Mouse (Mus musculus) cerebellum, postnatal 4 days (tissue): ENCODE results near the gene Kcnk10.

Source experiments
- DNase-seq, 2 experiments: peaks; one replicate each; pipeline ENCODE4 v3.0.0; 2022; ENCODE audit warnings: low spot score in 2 of 2, mixed read lengths in 1 of 2

Gene Kcnk10

DNA sequence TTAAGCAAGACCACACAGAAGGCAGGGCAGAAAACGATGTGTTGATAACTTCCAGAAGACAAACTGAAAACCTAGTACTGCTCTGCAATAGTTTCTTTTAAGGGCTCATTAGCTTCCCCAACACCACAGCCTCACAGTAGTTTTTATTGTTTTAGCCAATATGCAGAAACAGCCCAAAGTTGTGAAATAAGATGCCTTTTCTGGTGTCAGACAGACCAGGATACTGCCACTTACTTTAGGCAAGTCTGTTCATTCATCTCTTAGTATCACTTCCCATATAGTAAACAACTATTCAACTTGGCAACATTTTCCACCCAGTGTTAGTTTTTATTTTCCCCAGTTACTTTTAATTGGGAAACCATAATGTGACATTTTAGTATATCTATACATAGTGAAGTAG is 171.5 kb downstream of the Kcnk10 start:
- DNase-seq = no peak

DNA sequence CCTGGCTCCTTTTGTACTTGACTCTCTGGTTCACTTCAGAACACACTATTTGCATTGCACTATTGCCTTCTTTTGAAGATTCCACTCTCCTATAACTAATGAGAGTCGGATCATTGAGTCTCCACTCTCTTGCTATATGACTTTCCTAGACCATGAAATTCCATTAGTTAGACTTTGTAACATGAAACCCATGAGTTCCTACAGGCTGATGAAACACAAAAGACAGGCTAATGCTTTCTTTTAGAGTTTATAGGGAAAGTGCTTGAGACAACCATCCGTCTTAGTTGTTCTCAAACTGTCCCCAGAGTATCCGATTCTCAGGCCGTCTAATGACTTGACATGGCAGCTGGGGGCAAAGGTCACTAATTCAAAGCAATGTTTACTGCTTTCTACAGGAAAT is 172.0 kb downstream of the Kcnk10 start:
- no peak for DNase-seq

DNA sequence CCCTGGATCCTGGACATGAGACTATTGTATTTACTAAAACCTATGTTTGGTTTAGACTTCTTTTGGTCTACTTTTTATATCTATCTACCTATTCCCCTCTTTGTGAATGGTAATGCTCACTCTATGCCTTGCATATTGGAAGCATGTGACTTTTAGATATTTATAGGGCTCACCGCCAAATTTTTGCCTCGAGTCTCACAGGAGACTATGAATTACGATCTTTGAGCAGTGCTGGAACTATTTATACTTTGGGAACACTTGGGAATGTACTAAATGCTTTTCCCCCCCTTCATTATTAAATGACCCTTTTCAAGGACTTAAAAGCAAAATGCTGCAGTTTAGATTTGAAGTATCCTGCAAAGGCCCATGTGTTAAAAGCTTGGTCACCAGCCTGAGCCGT is 181.5 kb downstream of the Kcnk10 start:
- DNase-seq = no peak

DNA sequence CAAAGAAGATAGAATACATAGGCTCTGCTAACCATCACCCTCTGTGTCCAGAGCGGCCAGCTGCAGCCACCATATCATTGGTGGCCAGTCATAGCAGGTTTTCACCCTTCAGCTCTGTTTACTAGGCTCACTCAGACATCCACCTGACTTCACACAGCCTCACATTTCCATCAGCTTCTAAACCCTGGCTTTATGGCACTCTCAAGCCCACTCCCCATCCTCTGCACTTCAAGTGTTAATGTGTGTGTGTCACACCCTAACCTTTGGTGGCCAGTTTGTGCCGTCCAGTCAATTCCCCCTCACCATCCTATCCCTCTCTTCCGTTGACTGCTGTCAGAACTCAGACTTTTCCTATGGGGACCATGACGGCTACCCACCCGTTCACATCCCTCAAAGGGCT is 184.0 kb downstream of the Kcnk10 start:
- no peak for DNase-seq

DNA sequence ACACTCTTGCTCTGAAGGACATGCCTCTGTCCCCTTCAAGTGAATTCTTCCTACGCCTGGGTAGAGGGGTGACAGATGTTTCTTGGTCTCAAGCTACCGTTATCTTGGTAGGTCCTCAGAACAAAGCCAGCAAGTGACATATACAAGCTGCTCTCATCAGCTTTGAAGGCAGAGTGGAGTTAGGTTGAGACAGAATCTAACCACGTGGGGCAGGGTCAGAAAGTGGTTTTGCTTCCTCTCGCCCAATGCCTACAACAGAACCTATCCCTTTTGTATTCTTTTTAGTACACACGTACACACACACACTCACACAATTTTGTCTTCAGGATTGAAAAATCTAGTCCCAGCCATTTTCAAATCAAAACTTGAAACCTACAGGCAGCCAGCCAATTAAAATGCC is 186.8 kb downstream of the Kcnk10 start:
- DNase-seq = no peak

DNA sequence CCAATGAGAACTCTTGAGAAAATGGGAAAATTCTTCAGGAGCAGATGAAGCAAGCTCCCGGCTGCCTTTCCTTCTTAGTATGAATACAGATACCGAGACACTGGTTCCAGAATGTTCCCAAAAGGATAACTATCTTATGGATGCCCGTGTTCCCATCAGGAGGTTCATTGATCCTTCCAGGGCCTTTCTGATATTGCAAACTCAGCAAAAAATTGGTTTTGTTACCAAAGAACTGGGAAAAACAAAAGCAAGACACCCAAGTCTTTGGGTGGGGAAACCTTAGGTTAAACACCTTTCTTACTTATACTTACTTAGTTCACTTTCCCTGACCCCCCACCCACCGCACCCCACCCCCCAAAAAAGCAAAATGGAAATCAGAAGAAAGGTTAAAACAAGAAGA is 188.5 kb downstream of the Kcnk10 start:
- DNase-seq = no peak
